Mouse (Mus musculus) CH12.LX (cell line): ENCODE data around the gene Pmpcb. TPM values are rescaled to one million over a fixed set of nuclear protein-coding genes. Genes with fewer than 3 reads are reported as not detected.

ENCODE experiments used
- DNase-seq: peaks from one replicate; pipeline ENCODE4 v3.0.0-alpha.2; 2013; ENCODE audit errors: extremely low read depth
- H3K27ac ChIP-seq: 2 replicates; pipeline ENCODE4 v1.5.1; 2012; ENCODE audit warnings: low read depth, mild to moderate bottlenecking, control low read depth, moderate library complexity; ENCODE audit not compliant: insufficient read depth
- H3K27me3 ChIP-seq: replicated peaks from 2 replicates; pipeline ENCODE3; 2012; ENCODE audit warnings: inconsistent platforms
- H3K36me3 ChIP-seq, 2 experiments: replicated peaks in 1 of 2; 2 replicates each; pipeline versions ENCODE3 to v1.6.1; 2012; ENCODE audit warnings: inconsistent platforms in 1 of 2, low read length in 1 of 2, mild to moderate bottlenecking in 1 of 2, mixed read lengths in 1 of 2, moderate library complexity in 1 of 2; ENCODE audit not compliant: control insufficient read depth in 1 of 2, insufficient read depth in 1 of 2
- H3K4me1 ChIP-seq, 2 experiments: 2 replicates each; pipeline ENCODE4 v1.6.1; 2012; ENCODE audit warnings: inconsistent platforms in 1 of 2, moderate library complexity in 1 of 2; ENCODE audit not compliant: insufficient read depth in 2 of 2, control insufficient read depth in 1 of 2
- H3K4me2 ChIP-seq: 2 replicates; pipeline ENCODE4 v1.6.1; 2012; ENCODE audit warnings: low read depth, mild to moderate bottlenecking, control low read depth; ENCODE audit not compliant: poor library complexity, insufficient read depth, severe bottlenecking
- H3K4me3 ChIP-seq, 3 experiments: fragments of 150-350 bp in 1 of 3; sonication (generic) in 1 of 3; replicated peaks in 1 of 3; 2 replicates each; pipeline versions ENCODE3 to v1.5.1; 2011 to 2012; ENCODE audit warnings: low read depth in 2 of 3, low read length in 2 of 3, mild to moderate bottlenecking in 2 of 3, moderate library complexity in 2 of 3, control low read depth in 1 of 3, improper control_type of control experiment in 1 of 3, inconsistent platforms in 1 of 3, mixed read lengths in 1 of 3; ENCODE audit not compliant: poor library complexity in 1 of 3
- H3K79me2 ChIP-seq: replicated peaks from 2 replicates; pipeline ENCODE4 v1.6.1; 2012; ENCODE audit warnings: mild to moderate bottlenecking, moderate library complexity; ENCODE audit not compliant: control insufficient read depth, poor library complexity, insufficient read depth, severe bottlenecking; ENCODE audit errors: extremely low read depth
- H3K9ac ChIP-seq: 2 replicates; pipeline ENCODE4 v1.6.1; 2012; ENCODE audit warnings: low read depth, mild to moderate bottlenecking, control low read depth, moderate library complexity; ENCODE audit not compliant: insufficient read depth
- H3K9me3 ChIP-seq: replicated peaks from 2 replicates; pipeline ENCODE3; 2012; ENCODE audit warnings: low read length, inconsistent platforms, mixed read lengths
- CHD1 ChIP-seq: IDR thresholded peaks from 2 replicates; pipeline ENCODE4 v1.6.1; 2012; ENCODE audit warnings: low read depth, low read length, improper control_type of control experiment, inconsistent platforms
- EP300 ChIP-seq: IDR thresholded peaks from 2 replicates; pipeline ENCODE4 v1.6.1; 2011; ENCODE audit warnings: low read length, improper control_type of control experiment
- ETS1 ChIP-seq: conservative IDR thresholded peaks from 2 replicates; pipeline ENCODE4 v1.6.1; 2012; ENCODE audit warnings: low read depth, mild to moderate bottlenecking, inconsistent platforms, low read length, improper control_type of control experiment, moderate library complexity
- GABPA ChIP-seq: IDR thresholded peaks from 2 replicates; pipeline ENCODE4 v1.6.1; 2012; ENCODE audit warnings: low read depth, low read length, improper control_type of control experiment, inconsistent platforms; ENCODE audit not compliant: insufficient replicate concordance
- IRF4 ChIP-seq: IDR thresholded peaks from 2 replicates; pipeline ENCODE4 v1.6.1; 2014; ENCODE audit warnings: low read depth, mild to moderate bottlenecking, inconsistent platforms, low read length, improper control_type of control experiment
- JUND ChIP-seq: conservative IDR thresholded peaks from 2 replicates; pipeline ENCODE4 v1.6.1; 2011; ENCODE audit warnings: low read depth, low read length, improper control_type of control experiment
- KAT2A ChIP-seq: IDR thresholded peaks from 2 replicates; pipeline ENCODE4 v1.6.1; 2012; ENCODE audit warnings: low read length, improper control_type of control experiment, inconsistent platforms; ENCODE audit not compliant: insufficient replicate concordance
- MAZ ChIP-seq: IDR thresholded peaks from 2 replicates; pipeline ENCODE4 v1.6.1; 2012; ENCODE audit warnings: low read depth, mild to moderate bottlenecking, inconsistent platforms, low read length, improper control_type of control experiment, moderate library complexity
- MYC ChIP-seq: IDR thresholded peaks from 2 replicates; pipeline ENCODE4 v1.6.1; 2011; ENCODE audit warnings: low read depth, mild to moderate bottlenecking, improper control_type of control experiment, low read length
- NRF1 ChIP-seq: IDR thresholded peaks from 2 replicates; pipeline ENCODE4 v1.6.1; 2014; ENCODE audit warnings: low read depth, mild to moderate bottlenecking, inconsistent platforms, low read length, improper control_type of control experiment, moderate library complexity
- PAX5 ChIP-seq: IDR thresholded peaks from 2 replicates; pipeline ENCODE4 v1.6.1; 2012; ENCODE audit warnings: low read length, inconsistent platforms, mixed read lengths
- SIN3A ChIP-seq: IDR thresholded peaks from 2 replicates; pipeline ENCODE4 v1.6.1; 2012; ENCODE audit warnings: low read length, improper control_type of control experiment, inconsistent platforms
- TBP ChIP-seq: conservative IDR thresholded peaks from 2 replicates; pipeline ENCODE4 v1.6.1; 2011; ENCODE audit warnings: low read depth, low read length, improper control_type of control experiment
- USF1 ChIP-seq: IDR thresholded peaks from 2 replicates; pipeline ENCODE4 v1.6.1; 2014; ENCODE audit warnings: low read depth, mild to moderate bottlenecking, inconsistent platforms, low read length, improper control_type of control experiment
- ZKSCAN1 ChIP-seq: IDR thresholded peaks from 2 replicates; pipeline ENCODE4 v1.6.1; 2012; ENCODE audit warnings: low read depth, inconsistent platforms, low read length, improper control_type of control experiment, borderline replicate concordance
- ZNF384 ChIP-seq: IDR thresholded peaks from 2 replicates; pipeline ENCODE4 v1.6.1; 2012; ENCODE audit warnings: low read depth, low read length, improper control_type of control experiment, inconsistent platforms
- dilution Hi-C: fragments of 300-500 bp; cut with MboI; formaldehyde crosslinking; loops from 2 replicates; pipeline ENCODE4 v1.14.3; 2020; ENCODE audit warnings: low sequenced_read_pairs; ENCODE audit not compliant: extremely low pct_unique_long_range_greater_than_20kb, extremely low pct_ligation_motif_present
- in situ Hi-C: fragments of 300-500 bp; cut with MboI; formaldehyde crosslinking; loops from 3 replicates; pipeline ENCODE4 v1.14.3; 2019; ENCODE audit warnings: low sequenced_read_pairs, low pct_ligation_motif_present, low pct_unique_long_range_greater_than_20kb, mixed read lengths
- polyA plus RNA-seq: library from polyadenylated mRNA; unstranded; fragments of >175 nt; gene quantifications from 2 replicates; pipeline ENCODE4 v1.2.1, GENCODE M21; 2012; ENCODE audit warnings: low read depth; ENCODE audit not compliant: insufficient read length
- total RNA-seq, 2 experiments: library from RNA; depleted of rRNA; stranded (reverse); fragments of 300-350 nt in 1 of 2; fragments of >200 nt in 1 of 2; gene quantifications; 2 replicates each; pipeline ENCODE4 v1.2.3; 2012 to 2014

The Pmpcb gene
- total and polyA plus RNA-seq, 3 experiments = 113 to 166 (median 165) TPM

DNA sequence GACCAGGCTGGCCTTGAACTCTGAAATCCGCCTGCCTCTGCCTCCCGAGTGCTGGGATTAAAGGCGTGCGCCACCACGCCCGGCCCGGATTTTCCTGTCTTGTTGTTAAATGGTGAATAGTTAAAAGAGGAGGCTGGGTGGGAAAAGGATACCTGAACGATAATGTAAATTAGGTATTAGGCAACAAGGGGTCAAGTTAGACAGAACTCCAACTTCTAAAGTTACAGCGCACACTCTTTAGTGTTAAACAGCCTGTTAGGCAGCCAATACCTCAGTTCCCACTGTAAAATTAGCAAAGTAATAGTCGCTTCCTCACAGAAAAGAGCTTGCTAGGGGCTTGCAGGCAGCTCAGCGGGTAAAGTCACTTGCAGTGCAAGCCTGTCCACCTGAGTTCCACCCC, 895 bp upstream of the Pmpcb start:
- no peak for TF ChIP-seq KAT2A
- TF ChIP-seq ETS1 = no peak
- TF ChIP-seq MAZ = no peak
- Histone ChIP-seq H3K79me2 (peaks cover 16% of the 10 kb centered on the region), H3K9ac (no peak overlapping the region), H3K36me3 (peaks cover 14 to 24% of the 10 kb centered on the region in 2 experiments), H3K27me3 (no peaks in the 10 kb centered on the region), H3K9me3 (no peaks in the 10 kb centered on the region), H3K4me2 (no peak overlapping the region), H3K4me1 (peaks cover 4 to 28% of the 10 kb centered on the region in 2 experiments), H3K4me3 (no peak overlapping the region), H3K27ac (no peak overlapping the region)
- dilution Hi-C loops = no loop called here
- no peak for DNase-seq
- in situ Hi-C loops = no loop called here

DNA sequence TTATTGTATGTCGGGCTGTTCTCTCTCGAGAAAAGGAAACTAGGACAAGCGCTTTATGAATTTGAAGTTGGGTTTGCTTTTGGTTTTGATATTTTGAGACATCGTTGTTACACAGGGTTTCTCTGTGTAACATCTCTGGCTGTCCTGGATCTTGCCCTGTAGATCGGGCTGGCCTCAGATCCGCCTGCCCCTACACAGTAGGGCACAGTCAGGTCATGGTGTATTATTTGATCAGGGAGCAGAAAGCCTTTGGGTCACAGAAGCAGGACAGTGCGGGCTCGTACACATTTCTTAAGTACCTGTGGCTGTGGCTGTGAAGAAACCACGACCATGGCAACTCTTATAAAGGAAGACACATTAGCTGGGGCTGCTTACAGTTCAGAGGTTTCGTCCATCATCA, 679 bp downstream of the Pmpcb start:
- Histone ChIP-seq H3K4me3 (peak overlapping the region; percentile 70 to 91 (median 82)), H3K9ac (peak overlapping the region; percentile 73), H3K27me3 (no peaks in the 10 kb centered on the region), H3K36me3 (peaks cover 26 to 38% of the 10 kb centered on the region in 2 experiments), H3K9me3 (no peaks in the 10 kb centered on the region), H3K79me2 (peaks cover 16% of the 10 kb centered on the region), H3K4me1 (peaks cover 2 to 28% of the 10 kb centered on the region in 2 experiments; a peak in 2 of 4 replicates), H3K27ac (no peak overlapping the region), H3K4me2 (peak overlapping the region; percentile 55)
- dilution Hi-C loops (no loop called here), in situ Hi-C loops (no loop called here)
- TF ChIP-seq GABPA (no peak), TBP (no peak), PAX5 (no peak), IRF4 (no peak), ZNF384 (no peak), USF1 (no peak), MAZ (no peak), SIN3A (no peak), EP300 (no peak), JUND (no peak), CHD1 (no peak), ETS1 (no peak), MYC (no peak), ZKSCAN1 (no peak), NRF1 (no peak)
- no peak for DNase-seq
